Mouse (Mus musculus) thymus, postnatal 0 days (tissue): ENCODE measurements around the gene Ripk1. TPM values are rescaled to one million over a fixed set of nuclear protein-coding genes. Genes with fewer than 3 reads are reported as not detected.
A peak's percentile ranks its signal among the peaks of the same experiment; 100 is the strongest.
"Not testable (repeated sequence)": the region's sequence is repeated elsewhere in the genome, so short reads cannot be mapped to it uniquely, and the experiment has no call there.

Source experiments
- DNase-seq: peaks from one replicate; pipeline ENCODE4 v3.0.0-alpha.2; 2015; ENCODE audit warnings: low spot score
- polyA plus RNA-seq: library from polyadenylated mRNA; unstranded; fragments of >200 nt; fragmentation: Nextera tagmentation; extraction: Ambion mirVana; gene quantifications from 2 replicates; pipeline ENCODE4 v1.2.1, GENCODE M21; 2015

Gene Ripk1
- polyA plus RNA-seq, 1 experiment from 2014 or later, result 12.9 TPM

DNA sequence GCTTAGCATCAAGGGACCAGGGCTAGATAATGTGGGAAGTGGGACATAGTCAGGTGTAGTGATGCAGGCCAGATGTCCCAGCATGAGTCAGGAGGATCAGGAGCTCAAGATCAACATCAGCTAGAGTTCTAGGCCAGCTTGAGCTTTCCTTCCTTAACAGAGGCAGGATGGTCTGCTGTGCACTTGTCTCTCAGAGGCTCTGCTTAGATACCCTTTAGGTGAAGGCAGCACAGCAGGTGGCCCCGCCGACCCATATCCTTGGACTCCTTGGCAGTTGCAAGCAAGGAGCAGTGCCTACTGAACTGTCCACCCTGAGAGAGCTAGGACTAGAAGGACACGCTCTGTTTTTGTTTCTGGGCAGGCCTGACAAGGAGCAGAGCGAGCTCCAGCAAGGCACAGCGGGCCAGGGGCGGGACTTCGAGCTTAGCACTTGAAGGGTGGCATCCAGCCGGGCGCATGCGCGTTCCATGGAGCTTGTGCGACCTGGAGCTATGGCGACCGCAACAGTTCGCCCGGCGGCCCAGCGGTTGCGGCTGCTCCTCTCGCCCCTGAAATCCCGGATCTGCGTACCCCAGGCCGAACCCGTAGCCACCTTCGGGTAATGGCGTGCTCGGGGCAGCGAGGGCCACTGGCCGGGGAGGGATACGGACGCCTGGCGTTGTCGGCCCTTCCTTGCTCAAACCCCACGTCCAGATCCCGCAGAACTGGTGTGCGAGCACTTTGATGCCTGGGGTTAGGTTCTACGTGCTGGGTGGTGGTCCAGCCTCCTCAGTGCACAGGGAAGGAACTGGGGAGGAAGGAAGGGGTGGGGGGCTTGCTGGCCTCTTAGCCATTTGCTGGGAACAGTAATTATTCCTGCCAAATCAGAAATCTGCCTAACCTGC lies 35.3 kb downstream of the Ripk1 start, which contains the start of gene Bphl:
Gene Bphl (plus strand): TSS at position 426 of the 884 bp plus-strand sequence.
- peak; percentile 94 for DNase-seq

DNA sequence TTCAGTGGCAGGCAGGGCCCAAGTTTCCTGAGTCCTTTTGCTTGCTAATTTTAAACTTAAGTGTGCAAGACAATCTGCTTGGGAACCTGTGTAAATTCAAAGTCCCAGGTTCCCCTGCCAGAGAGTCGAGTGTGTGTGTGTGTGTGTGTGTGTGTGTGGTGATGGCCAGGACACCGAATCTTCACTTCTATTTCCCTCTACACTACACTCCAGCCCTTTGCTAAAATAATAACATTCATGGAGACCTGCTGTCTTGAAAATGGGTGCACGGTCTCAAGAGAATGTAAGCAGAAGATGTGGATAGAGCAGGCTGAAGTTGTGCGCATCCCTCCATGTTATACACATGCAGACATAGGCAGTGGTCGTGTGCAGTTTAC lies 35.9 kb downstream of the Ripk1 start:
- DNase-seq, result no peak

DNA sequence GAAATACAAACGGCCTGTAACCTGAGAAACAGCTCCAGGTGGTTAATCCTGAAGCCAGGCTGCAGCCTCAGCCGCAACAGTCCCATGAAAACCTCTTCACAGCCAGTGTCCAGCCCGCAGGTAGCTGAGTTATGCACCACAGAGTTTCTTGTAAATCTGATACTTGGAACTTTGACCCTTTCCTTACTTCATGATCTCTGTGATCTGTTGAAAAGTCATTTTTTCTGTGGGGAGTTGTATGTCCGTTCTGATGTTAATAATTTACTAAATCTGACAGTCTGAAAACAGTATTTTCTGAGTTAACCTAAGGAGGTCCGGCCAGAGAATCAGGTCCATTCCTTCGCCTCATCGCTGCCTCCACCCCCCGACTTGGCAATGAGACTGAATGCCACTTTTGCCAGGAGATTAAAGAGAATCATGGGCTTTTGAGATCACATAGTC lies 36.8 kb downstream of the Ripk1 start:
- no peak for DNase-seq

DNA sequence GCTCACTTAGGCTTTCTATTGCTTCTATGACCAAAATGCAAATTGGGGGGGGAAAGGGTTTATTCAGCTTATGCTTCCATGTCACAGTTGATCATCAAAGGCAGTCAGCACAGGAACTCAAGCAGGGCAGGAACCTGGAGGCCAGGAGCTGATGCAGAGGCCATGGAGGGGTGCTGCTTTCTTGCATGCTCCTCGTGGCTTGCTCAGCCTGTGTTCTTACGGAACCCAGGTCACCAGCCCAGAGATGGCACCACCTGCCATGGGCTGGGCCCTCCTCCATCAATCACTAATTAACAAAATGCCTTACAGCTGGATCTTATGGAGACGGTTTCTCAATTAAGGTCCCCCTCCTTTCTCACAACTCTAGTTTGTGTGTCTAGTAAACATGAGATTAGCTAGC lies 37.9 kb downstream of the Ripk1 start:
- DNase-seq, result no peak

DNA sequence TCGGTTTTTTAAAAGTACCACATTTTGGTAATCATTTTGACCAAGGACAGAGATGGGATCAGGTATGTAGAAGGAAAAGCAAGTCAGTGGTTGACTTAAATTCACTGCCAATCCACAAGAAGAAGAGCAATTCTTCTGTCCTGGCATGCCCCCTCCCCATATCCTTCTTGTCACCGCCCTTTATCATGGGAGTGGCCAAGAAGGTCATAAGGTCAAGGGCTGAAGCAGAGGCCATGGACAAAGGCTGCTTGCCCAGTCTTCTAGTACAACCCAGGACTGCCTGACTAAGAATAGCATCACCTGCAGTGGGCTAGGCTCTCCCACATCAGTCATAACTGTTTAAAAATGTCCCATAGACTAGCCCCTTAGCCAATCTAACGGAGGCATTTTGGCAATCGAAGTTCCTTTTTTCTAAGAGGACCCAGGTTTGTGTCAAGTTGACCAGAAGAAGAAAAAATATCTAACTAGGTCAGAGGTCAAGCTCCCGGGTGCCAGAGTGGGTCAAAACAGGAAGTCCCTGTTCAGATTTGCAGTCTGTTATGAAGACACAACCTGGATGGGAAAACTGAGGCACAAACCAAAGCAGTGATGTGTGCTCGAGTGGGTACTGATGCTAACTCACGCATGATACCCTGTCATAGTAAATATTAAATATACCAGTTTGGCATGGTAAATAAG lies 41.7 kb downstream of the Ripk1 start:
- DNase-seq, result no peak

DNA sequence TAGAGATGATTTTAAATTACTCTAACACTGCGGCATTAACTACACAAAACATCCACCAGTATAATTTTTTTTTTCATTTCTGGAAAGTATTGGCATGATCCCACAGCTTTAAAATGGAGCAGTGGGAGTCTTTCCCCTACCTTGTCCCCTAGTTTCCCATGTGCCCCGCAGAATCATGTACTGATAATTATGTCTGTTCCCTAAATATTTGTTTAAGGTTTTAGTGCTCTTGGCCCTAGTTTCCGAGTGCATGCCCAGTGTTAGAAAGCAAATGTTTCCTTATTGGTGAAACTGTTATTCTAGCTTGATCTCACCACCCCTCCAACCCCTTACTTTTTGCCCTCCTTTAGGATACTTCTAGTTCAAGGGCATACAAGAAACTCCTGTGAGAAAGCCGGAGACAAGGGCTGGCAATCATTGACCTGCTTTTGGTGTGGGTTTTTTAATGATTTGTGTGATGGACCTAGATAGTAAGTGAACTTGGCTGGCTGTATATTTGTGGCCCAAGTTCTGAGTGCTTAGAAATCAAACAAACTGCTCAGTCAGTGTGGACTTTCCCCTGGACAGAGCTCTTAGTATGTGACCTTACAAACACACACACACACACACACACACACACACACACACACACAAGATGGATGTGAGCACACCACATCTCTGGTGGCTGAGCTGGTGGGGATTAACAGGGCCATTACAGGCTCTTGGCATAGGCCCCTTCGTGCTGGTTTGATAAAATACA lies 43.5 kb downstream of the Ripk1 start:
- DNase-seq, result no peak

DNA sequence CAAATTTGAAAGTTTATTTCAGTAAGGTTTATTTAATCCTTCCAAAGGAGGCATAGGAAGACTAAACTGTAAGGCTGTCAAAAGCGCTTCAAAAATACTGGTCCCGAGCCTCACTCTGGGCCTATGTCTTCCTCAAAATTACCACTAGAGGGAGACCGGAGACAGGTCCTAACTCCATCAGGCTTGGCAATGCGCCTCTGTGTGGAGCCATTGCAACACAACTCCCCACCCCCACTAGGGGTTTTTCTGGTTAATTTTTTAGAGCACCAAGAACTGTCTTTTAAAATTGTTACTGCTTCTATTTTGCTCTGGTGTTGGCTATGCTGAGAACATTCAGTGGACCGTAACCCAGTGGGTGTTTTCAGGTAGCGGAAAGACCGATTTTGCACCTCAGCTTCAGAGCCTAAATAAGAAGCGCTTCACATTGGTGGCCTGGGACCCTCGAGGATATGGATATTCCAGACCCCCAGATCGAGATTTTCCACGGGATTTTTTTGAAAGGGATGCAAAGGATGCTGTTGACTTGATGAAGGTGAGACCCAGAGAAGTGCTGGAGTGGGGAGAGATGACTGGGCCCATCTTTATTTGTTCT lies 44.4 kb downstream of the Ripk1 start:
- peak; percentile 90 for DNase-seq

DNA sequence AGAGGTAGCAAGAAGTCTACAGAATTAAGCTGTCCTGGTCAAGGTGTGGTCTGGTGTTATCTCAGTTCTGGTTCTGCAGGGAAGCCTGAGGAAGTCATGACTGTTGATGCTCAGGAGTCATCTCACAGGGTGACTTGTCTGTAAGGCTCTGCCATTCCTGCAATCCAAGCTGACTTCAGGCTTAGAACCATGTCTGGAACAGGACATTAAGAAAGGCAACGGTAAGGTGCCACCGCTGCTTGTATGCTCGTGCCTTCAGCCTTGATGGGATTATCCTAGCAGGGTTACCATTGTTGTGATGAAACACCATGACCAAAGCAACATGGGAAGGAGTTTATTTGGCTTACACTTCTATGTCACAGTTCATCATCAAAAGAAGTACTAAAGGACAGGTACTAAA lies 45.4 kb downstream of the Ripk1 start:
- no peak for DNase-seq

DNA sequence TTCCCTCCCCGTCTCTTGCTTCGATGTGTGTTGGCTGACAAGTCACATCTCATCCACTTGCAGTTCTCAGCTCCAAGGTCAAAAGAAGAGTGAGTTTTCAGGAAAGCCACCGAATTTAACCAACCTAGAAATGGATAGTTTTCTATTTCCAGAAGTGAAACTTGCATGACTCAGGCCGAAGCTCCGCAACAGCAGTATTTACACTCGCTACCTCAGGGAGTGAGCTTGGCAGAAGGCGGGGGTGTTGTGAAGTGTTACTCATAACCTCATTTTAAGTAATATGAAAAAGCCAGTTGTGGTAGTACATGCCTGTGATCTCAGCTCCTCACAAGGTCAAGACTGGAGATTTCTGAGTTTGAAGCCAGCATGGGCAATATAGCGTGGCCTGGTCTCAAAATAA lies 48.3 kb downstream of the Ripk1 start:
- DNase-seq, result no peak

DNA sequence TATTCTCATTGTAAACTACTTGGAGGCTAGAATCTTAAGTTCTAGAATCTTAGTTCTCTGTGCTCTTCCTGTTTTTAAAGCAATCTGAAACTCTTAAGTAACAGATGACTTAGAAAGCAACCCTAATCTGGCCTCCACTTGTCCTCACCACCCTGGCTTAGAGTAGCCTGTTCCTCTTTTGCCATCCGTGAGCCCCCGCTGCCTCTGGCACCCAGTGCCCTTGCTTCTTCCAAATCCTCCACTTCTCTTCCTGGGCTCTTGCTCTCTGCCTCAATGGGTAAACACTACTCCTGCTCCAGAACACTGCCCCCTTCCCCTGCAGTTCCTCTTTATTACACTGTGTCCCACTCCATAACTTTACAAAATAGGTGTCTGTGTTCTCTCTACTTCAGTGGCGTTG lies 49.5 kb downstream of the Ripk1 start:
- DNase-seq, result no peak

DNA sequence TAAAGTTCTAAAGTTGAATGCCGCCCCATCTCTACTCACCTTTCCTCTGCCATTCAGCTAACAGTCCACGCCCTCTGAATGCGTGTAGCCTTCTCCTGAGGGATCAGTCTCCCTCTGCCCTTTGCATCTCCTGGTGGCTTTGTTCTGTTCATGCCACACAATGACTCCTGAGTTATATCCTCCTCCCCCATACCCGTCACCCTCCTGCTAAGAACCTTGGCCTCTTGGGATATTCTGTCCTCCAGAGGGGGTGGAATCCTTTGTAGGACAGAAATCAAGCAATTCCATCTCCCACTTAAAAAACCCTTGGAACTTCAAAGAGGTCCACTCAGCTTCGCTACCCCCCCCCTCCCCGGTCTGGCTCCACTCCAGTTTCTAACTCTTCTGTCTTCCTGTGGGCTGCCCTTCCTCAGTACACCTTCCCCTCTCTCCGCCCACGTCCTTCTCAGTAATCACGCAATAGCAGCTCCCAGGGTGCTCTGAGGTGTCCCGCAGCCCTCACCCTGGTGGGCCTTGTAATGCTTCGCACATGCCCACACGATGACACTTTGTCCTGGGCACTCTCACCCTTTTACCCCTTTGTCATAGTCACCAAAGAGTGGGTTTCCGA lies 51.6 kb downstream of the Ripk1 start:
- no peak for DNase-seq

DNA sequence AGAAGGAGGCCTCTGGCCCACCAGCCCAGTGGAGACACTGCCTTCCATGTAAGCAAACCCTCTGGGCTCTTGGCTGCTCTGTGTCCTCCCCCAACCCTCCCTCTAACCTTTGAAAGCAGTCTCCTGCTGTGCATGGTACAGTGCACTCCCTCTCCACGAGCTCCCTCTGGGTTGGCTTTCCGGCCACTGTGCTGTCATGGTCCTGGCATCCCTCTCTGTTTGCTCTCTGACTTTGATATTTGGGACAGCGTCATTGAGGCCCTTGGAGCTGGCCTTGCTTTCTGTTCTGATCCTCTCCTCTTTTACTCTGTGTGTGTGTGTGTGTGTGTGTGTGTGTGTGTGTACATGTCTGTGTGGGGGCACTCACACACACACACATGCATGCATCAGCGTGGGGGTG lies 52.2 kb downstream of the Ripk1 start:
- no peak for DNase-seq

DNA sequence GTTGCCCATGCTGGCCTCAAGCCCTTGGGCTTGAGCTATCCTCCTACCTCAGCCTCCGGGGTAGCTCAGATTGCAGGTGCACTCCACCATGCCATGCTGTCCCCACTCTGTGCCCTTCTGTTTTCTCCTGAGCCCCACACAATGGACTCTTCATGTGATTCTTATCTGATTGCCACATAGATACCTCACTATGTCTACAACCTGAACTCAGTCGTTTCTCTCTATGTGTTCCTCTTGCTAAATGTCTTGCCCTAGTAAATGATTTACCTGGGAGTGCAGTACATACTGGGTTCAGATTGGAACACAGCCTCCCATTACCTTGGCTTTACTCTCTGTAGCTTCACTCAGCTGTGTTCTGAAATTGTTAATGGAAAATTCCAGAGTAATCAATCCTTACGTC lies 52.8 kb downstream of the Ripk1 start:
- DNase-seq, result no peak

DNA sequence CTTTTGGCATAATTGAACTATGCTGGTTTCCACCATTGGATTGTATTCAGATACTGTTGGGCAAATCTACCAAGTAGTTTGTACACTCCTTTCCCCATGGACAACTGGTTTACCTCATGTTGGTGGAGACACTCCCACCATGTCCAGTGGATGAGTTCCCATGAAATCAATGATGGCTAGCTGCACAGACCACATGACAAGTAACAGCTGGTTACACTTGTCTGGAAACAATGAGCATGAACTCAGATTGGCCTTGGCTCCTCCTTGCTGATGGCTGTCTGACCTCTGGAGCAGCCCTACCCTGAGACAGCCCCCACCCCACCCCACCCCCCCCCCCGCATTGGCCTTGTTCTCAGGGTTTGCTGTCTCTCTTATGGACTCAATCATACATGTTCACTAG lies 55.1 kb downstream of the Ripk1 start:
- no peak for DNase-seq

DNA sequence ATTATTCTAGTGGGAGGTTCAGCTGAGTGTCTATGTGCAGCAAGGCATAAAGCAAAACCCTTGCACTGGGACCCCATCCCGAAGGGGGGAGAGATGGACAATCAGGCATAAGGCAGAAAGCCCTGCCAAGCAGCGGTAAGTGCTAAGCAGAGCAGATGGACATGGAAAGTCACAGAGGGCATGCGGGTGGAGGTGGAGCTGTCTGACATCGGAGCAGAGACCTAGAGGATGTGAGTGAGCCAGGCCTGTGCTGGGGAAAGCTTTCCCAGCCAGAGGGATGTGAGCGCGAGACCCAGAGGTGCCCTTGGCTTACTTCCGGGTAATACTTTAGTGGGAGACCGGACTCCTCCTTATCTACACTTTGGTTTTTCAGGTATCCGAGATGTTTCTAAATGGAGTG lies 57.9 kb downstream of the Ripk1 start:
- no peak for DNase-seq

DNA sequence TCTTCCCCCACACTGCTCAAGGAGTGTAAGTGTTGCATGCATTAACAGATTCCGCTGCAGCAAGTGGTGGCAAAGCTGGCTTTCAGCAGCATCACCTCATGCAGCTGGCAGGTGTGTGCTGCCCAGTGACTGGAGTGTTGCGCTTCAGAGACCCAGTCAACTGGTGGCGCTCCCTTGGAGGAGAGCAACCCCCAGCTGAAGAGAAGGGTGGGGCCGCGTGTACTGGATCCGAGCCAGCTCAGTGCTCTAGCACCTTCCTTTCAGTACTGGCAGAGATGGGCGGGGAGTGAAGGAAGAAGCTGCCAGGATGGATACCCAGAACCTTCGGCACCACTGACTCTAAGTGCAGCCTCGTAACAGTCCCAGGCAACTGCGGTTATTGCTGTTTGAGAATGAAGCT lies 60.3 kb downstream of the Ripk1 start:
- no peak for DNase-seq

DNA sequence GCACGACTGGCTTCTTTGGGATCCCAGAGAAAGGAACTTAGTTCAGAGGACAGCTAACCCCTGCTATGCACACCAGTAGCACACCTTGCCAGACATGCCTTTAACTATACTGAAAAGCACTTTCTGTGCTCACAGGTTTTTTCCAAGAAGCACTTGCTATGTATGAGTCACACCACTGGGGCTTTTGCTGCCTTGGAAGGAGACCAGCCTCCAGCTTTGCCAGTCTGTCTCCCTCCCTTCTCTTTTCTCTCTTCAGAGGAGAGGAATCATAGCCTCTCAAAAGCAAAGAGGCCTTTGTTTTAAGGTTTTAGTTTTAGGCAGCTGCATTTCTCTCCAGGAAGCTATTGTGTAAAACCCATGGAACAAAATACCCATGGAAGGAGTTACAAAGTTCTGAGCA lies 64.2 kb downstream of the Ripk1 start:
- DNase-seq, result no peak

DNA sequence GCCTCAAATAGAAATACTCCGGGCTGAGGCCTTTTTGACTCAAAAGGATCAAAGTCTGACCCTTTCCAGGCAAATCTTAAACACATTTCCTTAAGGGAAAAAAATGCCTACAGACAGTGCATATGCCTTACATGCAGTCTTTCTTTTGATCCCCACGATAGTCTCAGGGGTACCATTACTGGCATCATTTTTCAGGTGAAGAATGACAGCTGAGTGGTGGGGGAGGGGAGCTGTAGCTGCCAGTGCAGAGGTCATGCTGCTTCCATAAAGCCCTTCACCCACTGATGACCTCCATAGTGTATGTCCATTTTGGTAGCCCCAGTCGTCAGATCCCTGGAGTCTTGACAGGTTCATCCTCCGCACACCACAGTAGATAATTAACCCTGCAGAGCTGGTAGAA lies 68.1 kb downstream of the Ripk1 start:
- no peak for DNase-seq

DNA sequence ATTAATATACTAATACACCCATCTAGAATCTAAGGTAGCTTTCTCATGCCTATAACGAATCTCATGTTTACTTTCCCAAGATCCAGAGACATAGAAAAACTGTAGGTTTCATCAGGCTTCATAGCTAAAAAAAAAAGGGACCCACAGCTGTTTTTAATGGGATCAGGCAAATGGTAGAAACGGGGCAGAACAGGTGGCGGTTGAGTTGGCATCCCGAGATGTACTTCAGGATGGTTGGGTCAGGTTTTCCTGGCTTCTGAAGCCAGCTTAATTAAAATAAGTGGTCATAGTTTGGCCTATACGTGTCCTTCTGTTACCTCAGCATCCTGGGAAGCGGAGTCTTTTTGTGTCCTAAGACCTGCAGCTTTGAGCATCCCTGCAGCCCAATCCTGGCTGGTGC lies 69.7 kb downstream of the Ripk1 start:
- DNase-seq, result no peak

DNA sequence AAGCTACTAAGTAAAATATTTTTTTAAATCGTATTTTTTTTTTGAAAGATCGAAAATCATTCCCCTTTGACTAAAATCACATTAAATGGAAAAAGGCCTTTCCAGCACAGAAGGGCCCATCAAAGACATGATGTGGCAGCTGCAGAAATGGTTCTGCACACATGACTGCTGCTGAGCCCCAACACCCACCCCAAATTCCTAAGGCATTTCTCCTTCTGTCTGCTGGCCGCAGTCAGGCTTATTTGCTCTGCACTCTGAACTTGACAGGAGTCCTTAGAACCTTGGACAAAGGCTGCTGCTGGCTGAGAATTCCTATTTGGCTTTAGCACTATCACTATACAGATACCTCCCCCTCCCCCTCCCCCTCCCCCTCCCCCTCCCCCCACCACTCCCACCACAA lies 70.7 kb downstream of the Ripk1 start:
- no peak for DNase-seq

DNA sequence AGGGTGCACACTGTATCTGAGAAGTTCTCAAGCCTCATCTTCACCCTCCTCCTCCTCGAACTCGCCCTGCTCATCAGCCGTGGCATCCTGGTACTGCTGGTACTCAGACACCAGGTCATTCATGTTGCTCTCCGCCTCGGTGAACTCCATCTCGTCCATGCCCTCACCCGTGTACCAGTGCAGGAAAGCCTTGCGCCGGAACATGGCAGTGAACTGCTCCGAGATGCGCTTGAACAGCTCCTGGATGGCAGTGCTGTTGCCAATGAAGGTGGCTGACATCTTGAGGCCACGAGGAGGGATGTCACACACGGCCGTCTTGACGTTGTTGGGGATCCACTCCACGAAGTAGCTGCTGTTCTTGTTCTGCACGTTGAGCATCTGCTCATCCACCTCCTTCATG lies 72.3 kb downstream of the Ripk1 start:
- not testable (repeated sequence) for DNase-seq
